Mouse (Mus musculus) common myeloid progenitor, adult 5-6 weeks (primary cell): ENCODE results near the gene Fnip2. TPM values are rescaled to one million over a fixed set of nuclear protein-coding genes. Genes with fewer than 3 reads are reported as not detected.

Experiments
- ATAC-seq: replicated peaks from 2 replicates; pipeline ENCODE4 v1.8.0; 2016; ENCODE audit warnings: low read depth, mild to moderate bottlenecking, moderate TSS enrichment, inconsistent platforms; ENCODE audit not compliant: poor library complexity, severe bottlenecking
- total RNA-seq: library from RNA; stranded (forward); fragments of 200-1000, 187-1606 nt; gene quantifications from 2 replicates; pipeline ENCODE4 v1.2.3, GENCODE M21; 2017

Gene Fnip2
- total RNA-seq, 1 experiment from 2014 or later = 21.0 TPM

DNA sequence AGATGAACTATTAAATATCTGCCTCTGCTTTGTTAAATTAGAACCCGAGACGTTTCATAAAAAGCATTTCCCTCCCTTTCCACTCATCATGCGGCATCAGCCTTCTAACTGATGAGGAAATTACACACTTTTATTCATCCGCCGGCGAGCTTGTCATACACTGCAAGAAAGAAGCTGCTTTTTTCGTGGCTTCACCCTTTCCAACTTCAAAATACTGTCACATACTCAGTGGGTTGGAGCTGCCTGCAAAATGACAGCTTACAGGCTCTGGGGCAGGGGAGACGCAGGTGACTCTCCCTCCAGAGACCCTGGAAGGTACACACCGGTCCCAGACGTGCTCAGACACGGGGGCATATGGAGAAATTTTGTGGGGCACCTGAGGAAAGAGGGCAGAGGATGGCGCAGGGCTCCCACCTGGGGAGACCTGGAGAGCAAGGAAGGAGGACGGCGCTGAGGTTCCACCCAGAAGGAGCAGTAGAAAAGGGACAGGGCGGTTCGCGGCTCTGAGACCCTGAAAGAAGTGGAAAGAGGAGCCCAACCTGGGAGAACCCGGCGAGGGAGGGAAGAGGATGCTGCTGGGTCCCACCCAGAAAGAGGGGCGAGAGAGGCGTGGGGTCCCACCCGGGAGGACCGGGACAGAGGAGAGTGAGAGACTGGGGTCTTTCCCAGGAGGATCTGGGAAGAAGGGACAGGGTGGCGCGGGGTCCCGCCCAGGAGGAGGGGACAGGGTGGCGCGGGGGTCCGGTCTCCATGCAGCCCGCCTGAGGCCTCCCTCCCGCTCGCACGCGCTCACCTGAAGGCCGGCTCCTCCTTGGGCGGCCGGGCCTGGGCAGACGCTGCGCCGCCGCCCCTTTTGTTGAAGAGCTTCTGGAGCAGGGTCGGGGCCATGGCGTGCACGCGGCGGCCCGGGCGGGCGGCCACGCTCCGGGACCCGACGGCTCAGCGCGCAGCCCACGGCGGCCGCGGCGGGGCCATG lies 592 bp downstream of the Fnip2 start:
- 0 out of 2 replicates have a peak, but pooled peaks have one; percentile 3 for ATAC-seq

- ATAC-seq = no peak
Measured at GRCm38 (mm10) chr3:79564875-79565606, 2.6 kb downstream of the Fnip2 start.

- no peak for ATAC-seq
Measured at GRCm38 (mm10) chr3:79563511-79563910, 4.1 kb downstream of the Fnip2 start.

DNA sequence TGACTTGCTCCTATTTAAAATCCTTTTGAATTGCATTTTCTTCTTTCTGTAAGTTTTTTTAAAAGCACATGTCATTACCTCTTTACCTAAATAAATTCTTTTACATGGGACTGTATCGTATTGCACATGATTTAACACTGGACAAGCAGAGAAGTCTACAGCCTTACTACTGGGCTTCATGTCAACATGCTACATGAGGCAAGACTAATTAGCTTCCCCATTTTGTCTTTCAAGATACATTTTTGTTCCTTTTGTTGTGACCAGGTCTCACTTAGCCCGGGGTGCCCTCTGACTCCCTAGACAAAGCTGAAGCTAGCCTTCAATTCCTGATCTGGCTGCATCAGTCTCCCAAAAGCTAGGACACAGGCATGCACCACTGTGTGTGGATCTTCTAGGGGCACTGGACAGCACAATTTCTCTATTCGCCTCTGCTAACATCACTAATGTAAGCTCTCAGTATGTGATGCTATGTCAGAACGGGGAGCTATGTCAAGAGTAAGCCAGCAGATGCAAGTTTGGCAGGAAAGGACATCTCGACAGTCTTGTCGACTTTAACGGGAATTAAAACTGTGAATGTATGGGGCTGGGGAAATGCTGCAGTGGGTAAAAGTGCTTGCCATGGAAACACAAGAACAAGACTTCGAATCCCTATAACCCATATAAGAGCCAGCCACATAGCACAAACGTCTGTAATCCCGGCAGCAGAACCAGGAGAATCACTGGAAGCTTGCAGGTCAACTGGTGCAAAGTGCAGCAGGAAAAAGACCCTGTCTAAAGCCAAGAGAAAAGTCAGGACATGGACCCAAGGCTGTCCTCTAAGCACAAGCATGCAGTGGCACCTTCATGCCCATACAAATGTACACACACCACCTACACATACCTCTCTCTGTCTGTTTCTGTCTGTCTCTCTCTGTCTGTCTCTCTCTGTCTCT lies 5.5 kb downstream of the Fnip2 start:
- ATAC-seq = no peak

DNA sequence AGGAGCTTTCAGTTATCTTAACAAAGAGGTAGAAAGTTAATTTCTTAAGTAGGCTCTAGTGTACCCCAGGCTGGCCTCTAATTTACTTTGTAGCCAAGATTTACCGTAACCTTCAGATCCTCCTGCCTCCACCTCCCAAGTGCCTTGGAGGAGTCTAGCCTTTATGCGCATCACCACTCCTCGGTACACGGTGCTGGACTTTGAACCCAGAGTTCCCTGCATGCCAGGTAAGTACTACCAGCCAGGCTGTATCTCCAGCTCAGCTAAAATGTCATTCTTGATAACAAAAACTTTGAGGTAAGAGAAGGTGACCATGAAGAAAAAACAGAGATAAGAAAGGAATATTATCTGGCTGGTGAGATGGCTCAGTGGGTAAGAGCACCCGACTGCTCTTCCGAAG lies 7.0 kb downstream of the Fnip2 start:
- no peak for ATAC-seq

GRCm38 (mm10) chr3:79559773-79560045 lies 7.9 kb downstream of the Fnip2 start:
- no peak for ATAC-seq

GRCm38 (mm10) chr3:79559021-79559772 lies 8.4 kb downstream of the Fnip2 start:
- peak; percentile 62 for ATAC-seq

DNA sequence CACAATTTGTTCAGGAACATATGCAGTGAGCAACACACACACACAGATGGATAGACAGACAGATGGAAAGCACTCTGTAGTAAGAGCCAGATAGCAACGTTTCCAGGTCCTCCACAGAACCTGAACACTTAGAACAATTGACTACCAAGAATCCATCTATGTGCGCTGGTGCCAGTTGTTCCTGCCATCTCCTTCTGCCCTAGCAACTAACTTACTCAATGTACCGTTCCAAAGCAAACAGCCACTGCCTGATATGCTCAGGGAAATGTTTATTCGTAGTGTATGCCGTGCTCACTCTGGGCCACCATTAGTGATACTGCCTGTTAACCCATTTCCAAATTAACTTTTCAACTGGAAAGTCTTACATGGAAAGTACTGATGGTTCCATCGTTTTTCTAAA lies 12.5 kb downstream of the Fnip2 start:
- no peak for ATAC-seq

GRCm38 (mm10) chr3:79553779-79554178 lies 13.8 kb downstream of the Fnip2 start:
- ATAC-seq = no peak

DNA sequence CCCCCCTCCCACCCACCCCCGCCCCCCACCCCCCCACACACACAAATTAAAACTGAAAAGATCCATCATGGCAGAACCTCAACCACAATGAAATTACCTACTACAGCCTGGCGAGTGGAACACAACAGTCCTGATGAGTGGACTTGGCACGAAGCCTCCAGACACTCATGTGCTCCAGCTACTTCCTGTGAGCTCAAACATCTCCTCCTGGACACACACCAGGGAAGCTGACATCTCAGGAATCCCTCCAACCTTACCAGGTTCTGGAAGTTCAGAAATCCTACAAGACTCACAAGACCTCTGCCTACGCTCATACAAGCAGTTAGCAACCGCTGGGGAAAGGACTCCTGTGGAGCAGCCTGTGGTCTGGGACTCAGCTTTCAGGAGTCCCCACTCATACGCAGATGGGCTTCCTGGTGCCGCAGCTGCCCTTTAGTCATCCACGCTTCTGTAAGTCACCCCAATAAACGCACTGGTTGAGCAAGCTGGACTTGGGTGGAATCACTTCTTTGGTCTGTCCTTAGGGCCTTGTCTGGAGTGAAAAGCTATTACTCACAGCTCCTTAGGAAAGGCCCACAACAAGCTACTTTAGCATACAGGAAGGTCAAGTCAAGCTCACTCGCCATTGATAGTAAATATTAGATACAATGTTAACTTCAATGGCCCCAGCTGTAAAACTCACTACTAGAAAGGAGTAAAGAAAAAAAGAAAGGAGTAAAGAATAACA lies 15.6 kb downstream of the Fnip2 start:
- no peak for ATAC-seq

DNA sequence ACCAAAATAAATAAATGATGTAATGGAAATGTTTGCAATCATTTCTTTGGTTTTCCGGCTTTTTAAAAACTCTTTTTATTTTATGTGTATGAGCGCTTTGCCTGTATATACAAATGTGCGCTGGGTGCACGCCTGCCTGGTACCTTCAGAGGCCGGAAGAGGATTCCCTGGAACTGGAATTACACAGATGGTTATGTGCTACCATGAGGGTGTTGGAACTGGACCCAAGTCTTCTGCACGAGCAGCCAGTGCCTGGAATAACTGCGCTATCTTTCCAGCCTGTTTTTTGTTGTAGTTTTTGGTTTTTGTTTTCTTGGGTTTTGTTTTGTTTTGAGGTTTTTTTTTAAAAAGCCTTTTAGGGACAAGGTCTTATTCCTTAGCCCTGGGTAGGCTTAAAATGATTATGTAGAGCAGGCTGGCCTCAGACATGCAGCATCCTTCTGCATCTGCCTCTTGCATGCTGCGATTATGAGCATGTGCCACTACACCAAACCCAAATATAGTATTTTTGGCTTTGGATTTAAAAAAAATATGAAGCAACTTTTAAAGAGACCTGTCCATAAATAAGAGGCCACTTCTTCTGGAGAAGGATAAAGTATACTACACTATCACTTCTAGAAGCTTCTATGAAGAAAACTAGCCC lies 17.7 kb downstream of the Fnip2 start:
- no peak for ATAC-seq

DNA sequence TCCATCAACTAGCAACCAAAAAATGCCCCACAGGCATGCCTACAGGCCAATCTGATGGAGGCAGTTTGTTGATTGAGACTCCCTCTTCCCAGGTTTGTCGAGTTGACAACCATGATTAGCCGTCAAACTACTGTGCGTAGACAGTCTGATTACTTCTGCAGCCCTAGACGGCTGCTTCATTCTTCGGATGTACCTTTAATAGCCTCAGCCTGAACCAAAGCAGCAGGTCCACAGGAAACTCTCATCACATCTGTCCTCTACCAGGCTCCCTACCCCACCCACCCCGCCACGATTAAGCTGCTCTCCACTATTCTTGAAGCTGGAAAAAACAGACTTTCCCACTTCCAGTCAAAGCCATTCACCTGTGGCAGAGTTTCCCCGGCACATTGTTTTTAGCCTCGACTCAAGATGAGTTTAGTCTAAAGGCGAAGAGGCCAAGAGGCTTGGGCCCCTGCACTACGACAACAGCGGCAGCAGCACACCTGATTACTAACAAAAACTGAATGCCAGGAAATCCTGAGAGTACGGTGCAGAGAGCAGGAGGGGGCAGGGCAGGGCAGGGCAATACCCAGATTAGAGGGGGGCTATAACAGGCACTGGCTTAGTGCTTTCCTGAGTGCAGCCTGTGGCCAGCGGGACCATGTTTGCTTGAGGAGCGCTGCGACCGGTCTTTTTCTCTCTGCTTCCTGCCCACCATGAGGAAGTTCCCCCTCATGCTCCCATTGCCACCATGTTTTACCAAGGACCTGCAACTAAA lies 18.7 kb downstream of the Fnip2 start:
- peak; percentile 45; the same call in 1 of the 2 replicates for ATAC-seq

DNA sequence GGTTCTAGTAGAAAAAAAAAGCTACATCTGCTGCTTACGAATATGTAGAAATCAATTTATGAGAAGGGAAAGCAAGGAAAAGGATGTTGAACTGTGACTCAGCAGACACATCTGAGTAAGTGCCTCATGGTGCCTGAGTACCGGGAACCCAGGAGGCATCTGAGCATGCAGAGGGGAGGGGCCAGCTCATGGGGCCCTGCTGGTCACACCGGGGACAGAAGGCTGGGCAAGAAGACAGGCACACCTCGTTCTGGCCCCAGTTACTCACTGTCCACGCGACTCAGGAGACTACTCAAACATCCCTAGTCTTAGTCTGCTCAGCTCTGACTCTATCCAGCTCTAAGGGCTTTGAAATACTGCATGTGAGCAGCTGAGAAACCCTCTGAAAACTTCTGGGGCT lies 25.0 kb downstream of the Fnip2 start:
- ATAC-seq = peak; percentile 88

DNA sequence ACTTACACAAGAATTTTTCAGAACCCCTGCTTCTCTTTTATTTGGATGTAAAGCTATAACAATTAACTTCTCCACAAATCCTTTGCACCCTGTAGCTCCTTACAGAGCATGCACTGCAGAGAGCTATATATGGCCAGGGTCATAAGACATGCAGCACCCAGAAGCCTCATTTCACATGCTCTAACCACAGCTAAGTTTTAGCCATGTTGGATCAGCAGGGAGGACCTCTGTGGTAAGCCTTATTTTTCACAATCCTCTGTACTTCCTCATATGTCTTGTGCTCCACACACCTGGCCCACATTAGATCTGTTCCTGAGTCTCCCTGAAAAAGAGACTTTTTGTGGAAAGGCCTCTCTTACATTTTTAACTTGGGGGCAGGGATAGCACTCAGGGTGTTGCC lies 27.9 kb downstream of the Fnip2 start:
- peak; percentile 34 for ATAC-seq

DNA sequence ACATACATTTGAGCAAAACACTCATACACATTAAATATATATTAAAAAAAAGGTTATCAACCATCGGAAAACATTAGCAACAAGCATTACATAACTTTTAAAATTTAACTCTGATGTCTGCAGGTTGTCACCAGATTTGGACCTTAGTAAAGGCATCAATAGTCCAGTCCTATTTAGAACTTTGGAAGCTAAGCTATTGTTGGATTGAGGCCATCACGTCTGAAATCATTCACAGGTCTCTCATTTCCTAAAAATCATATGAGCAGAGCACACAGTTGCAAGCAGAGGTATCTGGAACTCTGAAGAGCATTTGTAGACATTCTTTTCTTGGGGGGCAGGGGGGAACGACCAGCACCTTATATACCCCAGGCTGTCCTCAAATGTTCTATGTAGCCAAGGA lies 28.5 kb downstream of the Fnip2 start:
- ATAC-seq = no peak

DNA sequence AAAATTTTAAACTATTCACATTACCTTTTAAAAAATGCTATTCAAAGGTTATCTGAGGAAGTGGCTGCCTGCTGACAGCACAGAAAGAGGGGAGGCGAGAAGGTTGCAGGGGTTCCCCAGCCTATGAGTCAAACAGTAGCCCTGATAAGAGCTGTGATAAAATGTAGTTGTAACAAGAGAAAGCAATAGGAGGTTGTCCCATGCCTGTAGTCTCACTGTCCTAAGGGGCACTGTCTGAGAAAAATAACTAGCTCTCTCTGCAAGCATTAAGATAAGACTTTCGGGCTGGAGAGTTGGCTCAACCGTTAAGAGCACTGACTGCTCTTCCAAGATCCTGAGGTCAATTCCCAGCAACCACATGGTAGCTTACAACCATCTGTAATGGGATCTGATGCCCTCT lies 29.3 kb downstream of the Fnip2 start:
- ATAC-seq = peak; percentile 30

DNA sequence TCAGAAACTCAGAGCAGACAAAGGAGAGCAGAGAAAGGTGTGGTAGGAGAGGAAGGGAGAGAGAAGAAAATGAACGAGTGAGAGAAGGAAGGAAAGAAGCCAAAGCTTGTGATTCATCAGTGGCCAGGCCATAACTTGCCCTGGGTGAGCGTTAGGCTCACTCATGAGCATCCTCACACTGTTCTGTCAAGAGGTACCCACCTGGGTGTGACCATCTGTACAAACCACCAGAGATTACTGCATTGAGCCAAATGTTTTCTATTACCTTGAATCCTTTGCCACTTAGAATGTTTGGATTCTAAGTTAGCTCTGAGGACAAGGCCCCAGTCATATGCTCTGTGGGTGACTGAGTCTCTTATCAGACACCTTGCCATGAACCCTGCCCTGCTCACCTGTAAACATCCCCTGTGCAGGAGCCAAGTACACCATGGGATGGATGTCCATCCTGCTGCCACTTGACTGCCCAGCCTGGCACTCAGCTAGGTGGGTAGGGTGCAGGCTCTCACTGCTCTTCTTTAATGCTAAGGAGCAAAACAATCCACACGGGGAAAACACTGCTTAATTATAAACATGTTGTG lies 29.9 kb downstream of the Fnip2 start:
- no peak for ATAC-seq
